Mouse (Mus musculus) neural tube, embryonic 15.5 days (tissue): ENCODE measurements around the gene Nmi. TPM values are rescaled to one million over a fixed set of nuclear protein-coding genes. Genes with fewer than 3 reads are reported as not detected.

Experiments used
- ATAC-seq: fragments of 200-750 bp; cut with Nextera tagmentation; 2 replicates; pipeline ENCODE4 v1.8.0; 2017; ENCODE audit warnings: mild to moderate bottlenecking, moderate TSS enrichment, moderate library complexity; ENCODE audit not compliant: low FRiP score
- H3K27ac ChIP-seq: fragments of 300-500 bp; sonication (generic); replicated peaks from 2 replicates; pipeline ENCODE4 v1.5.1; 2015; ENCODE audit warnings: mild to moderate bottlenecking, inconsistent platforms
- H3K27me3 ChIP-seq: fragments of 300-500 bp; sonication (generic); replicated peaks from 2 replicates; pipeline ENCODE4 v1.6.1; 2015; ENCODE audit warnings: inconsistent platforms
- H3K36me3 ChIP-seq: fragments of 300-500 bp; sonication (generic); 2 replicates; pipeline ENCODE4 v1.6.1; 2015; ENCODE audit warnings: inconsistent platforms
- H3K4me1 ChIP-seq: fragments of 300-500 bp; sonication (generic); 2 replicates; pipeline ENCODE4 v1.6.1; 2015; ENCODE audit warnings: inconsistent platforms
- H3K4me2 ChIP-seq: fragments of 300-500 bp; sonication (generic); 2 replicates; pipeline ENCODE4 v1.6.1; 2015; ENCODE audit warnings: inconsistent platforms, mild to moderate bottlenecking, moderate library complexity
- H3K4me3 ChIP-seq: fragments of 300-500 bp; sonication (generic); replicated peaks from 2 replicates; pipeline ENCODE4 v1.5.1; 2015; ENCODE audit warnings: mild to moderate bottlenecking, inconsistent platforms
- H3K9ac ChIP-seq: fragments of 300-500 bp; sonication (generic); replicated peaks from 2 replicates; pipeline ENCODE4 v1.6.1; 2015; ENCODE audit warnings: mild to moderate bottlenecking, inconsistent platforms
- H3K9me3 ChIP-seq: fragments of 300-500 bp; sonication (generic); replicated peaks from 2 replicates; pipeline ENCODE4 v1.6.1; 2016; ENCODE audit warnings: inconsistent platforms
- WGBS: fragments of 180-500 bp; shearing (Covaris S2); methylation state at CpG from one replicate; pipeline ENCODE4 v1.1.7; 2015; ENCODE audit warnings: mixed read lengths; 5-methylcytosine and 5-hydroxymethylcytosine counted together
- polyA plus RNA-seq: library from polyadenylated mRNA; unstranded; fragments of >200 nt; fragmentation: Nextera tagmentation; extraction: Ambion mirVana; gene quantifications from 2 replicates; pipeline ENCODE4 v1.2.1, GENCODE M21; 2015

Gene Nmi
- polyA plus RNA-seq, 1 experiment from 2014 or later = 4.3 TPM

DNA sequence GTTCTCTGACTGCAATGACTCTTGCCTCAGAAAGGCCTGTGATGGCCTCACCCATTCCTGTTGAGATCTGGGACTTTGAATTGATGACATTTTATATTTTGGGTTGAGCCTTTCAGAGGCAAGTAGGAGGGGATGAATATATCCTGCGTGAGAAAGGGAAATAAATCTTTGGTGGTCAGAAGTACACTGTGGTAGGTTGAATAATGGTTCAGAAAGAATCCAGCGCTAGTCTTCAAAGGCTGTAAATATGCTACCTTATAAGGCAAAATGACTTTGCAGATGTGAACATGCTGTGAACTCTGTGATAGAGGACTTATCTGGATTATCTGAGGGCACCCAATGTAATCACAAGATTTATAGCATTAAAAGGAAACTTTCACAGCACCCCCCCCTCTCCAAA lies 61.4 kb downstream of the Nmi start:
- Histone ChIP-seq H3K4me3 (no peak overlapping the region), H3K4me1 (no peaks in the 10 kb centered on the region), H3K27me3 (no peaks in the 10 kb centered on the region), H3K9ac (no peak overlapping the region), H3K4me2 (no peak overlapping the region), H3K36me3 (no peaks in the 10 kb centered on the region), H3K27ac (no peak overlapping the region), H3K9me3 (no peaks in the 10 kb centered on the region)
- no peak for ATAC-seq
- WGBS = 80% methylated on average over 2 of the region's 2 CpGs

- Histone ChIP-seq H3K9me3 (no peaks in the 10 kb centered on the region), H3K4me3 (no peak overlapping the region), H3K4me1 (no peaks in the 10 kb centered on the region), H3K27me3 (no peaks in the 10 kb centered on the region), H3K9ac (no peak overlapping the region), H3K4me2 (no peak overlapping the region), H3K27ac (no peak overlapping the region), H3K36me3 (no peaks in the 10 kb centered on the region)
- 74% methylated on average over 4 of the region's 4 CpGs for WGBS
- no peak for ATAC-seq
Observed at GRCm38 (mm10) chr2:51907538-51908110, 65.7 kb downstream of the Nmi start.

DNA sequence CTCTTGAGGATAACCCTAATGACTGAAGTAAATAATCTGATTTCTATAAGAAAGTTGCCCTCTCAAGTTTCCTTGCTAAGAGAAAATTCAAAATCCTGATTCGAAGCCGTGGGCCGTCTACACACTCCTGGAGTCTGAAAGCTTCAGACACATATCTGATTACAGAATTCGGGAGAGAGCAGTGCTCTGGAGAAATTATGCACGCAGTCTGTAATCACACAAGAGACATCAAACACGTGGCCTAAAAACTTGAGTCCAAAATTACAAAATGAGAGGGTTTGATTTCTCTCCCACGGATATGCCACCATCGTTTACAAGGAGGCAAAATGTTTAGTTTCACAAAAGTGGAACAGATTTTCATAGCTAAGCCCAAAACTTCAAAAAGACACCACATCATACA lies 67.7 kb downstream of the Nmi start:
- 86% methylated on average over 8 of the region's 8 CpGs for WGBS

More for the DNA sequence above, 67.7 kb downstream of the Nmi start:
- Histone ChIP-seq H3K27ac (no peak overlapping the region), H3K9me3 (no peaks in the 10 kb centered on the region), H3K36me3 (no peaks in the 10 kb centered on the region), H3K4me1 (no peaks in the 10 kb centered on the region), H3K4me3 (no peak overlapping the region), H3K9ac (no peak overlapping the region), H3K4me2 (no peak overlapping the region), H3K27me3 (no peaks in the 10 kb centered on the region)
- no peak for ATAC-seq

Other genes starting within 250 kb of the Nmi start
- gene Rbm43, start 38.3 kb downstream of the Nmi start, polyA plus RNA-seq = 6.7 and 12.1 TPM in 2 replicates
- gene Tnfaip6, start 64.5 kb upstream of the Nmi start, polyA plus RNA-seq = 3.6 and 4.2 TPM in 2 replicates
- gene Rif1, start 99.3 kb upstream of the Nmi start, polyA plus RNA-seq = 17.6 and 20.4 TPM in 2 replicates